Mouse (Mus musculus): ENCODE measurements around the gene Shbg. TPM values are rescaled to one million over a fixed set of nuclear protein-coding genes. Genes with fewer than 3 reads are reported as not detected.
"Not testable (repeated sequence)": the region's sequence is repeated elsewhere in the genome, so short reads cannot be mapped to it uniquely, and the experiment has no call there.

The Shbg gene
- polyA plus RNA-seq, 1 experiment from 2014 or later = not detected

- Histone ChIP-seq H3K4me2 (peak overlapping the region; percentile 79), H3K4me3 (peak overlapping the region; percentile 50), H3K27me3 (replicated peaks) (no peaks in the 10 kb centered on the region), H3K9ac (peak overlapping the region; percentile 63), H3K4me1 (peaks cover 11% of the 10 kb centered on the region), H3K36me3 (replicated peaks) (no peaks in the 10 kb centered on the region), H3K27ac (peak overlapping the region; percentile 82), H3K9me3 (no peaks in the 10 kb centered on the region)
- peak; percentile 56 for ATAC-seq (replicated peaks)
- WGBS = 47% methylated on average over 6 of the region's 6 CpGs
Measured at GRCm38 (mm10) chr11:69622406-69622805, 4.7 kb upstream of the Shbg start.

GRCm38 (mm10) chr11:69621571-69622268 lies 4.0 kb upstream of the Shbg start, which contains the start of gene Sat2:
Sat2 (plus strand) TSS chr11:69622024.
- peak; percentile 90 for ATAC-seq (replicated peaks)
- Histone ChIP-seq H3K27ac (peak within 1 kb of the TSS; percentile 82), H3K4me2 (peak within 1 kb of the TSS; percentile 79), H3K36me3 (replicated peaks) (no peaks in the 10 kb centered on the region), H3K4me1 (peaks cover 11% of the 10 kb centered on the region), H3K9ac (peak within 1 kb of the TSS; percentile 63), H3K4me3 (peak within 1 kb of the TSS; percentile 50), H3K27me3 (replicated peaks) (no peaks in the 10 kb centered on the region), H3K9me3 (no peaks in the 10 kb centered on the region)
- 0% methylated on average over 20 of the region's 20 CpGs for WGBS

GRCm38 (mm10) chr11:69620394-69621081 lies 2.8 kb upstream of the Shbg start:
- no peak overlapping the region for H3K9ac ChIP-seq
- H3K4me3 ChIP-seq = no peak overlapping the region
- 88% methylated on average over 7 of the region's 7 CpGs for WGBS
- no peak overlapping the region for H3K4me2 ChIP-seq
- H3K27ac ChIP-seq = no peak overlapping the region
- H3K9me3 ChIP-seq = no peaks in the 10 kb centered on the region
- H3K36me3 ChIP-seq (replicated peaks) = no peaks in the 10 kb centered on the region
- peaks cover 11% of the 10 kb centered on the region for H3K4me1 ChIP-seq
- H3K27me3 ChIP-seq (replicated peaks) = 0 out of 2 replicates have a peak, but pooled peaks cover under 1% of the 10 kb centered on the region
- ATAC-seq (replicated peaks) = no peak

- Histone ChIP-seq H3K4me1 (no peaks in the 10 kb centered on the region; the same call in 1 of the 2 replicates), H3K9me3 (no peaks in the 10 kb centered on the region), H3K27me3 (replicated peaks) (0 out of 2 replicates have a peak, but pooled peaks cover 3% of the 10 kb centered on the region), H3K9ac (no peak overlapping the region), H3K4me3 (no peak overlapping the region), H3K4me2 (no peak overlapping the region), H3K36me3 (replicated peaks) (no peaks in the 10 kb centered on the region), H3K27ac (no peak overlapping the region)
- 51% methylated on average over 10 of the region's 10 CpGs for WGBS
- ATAC-seq (replicated peaks) = no peak
Measured at GRCm38 (mm10) chr11:69616781-69617180, 924 bp downstream of the Shbg start.

- not testable (repeated sequence) for H3K9me3 ChIP-seq; H3K27me3 ChIP-seq (replicated peaks); H3K36me3 ChIP-seq (replicated peaks); H3K9ac ChIP-seq; ATAC-seq (replicated peaks); H3K4me1 ChIP-seq; H3K27ac ChIP-seq; H3K4me2 ChIP-seq; H3K4me3 ChIP-seq
- 58% methylated on average over 11 of the region's 11 CpGs for WGBS
Measured at GRCm38 (mm10) chr11:69614257-69614588, 3.5 kb downstream of the Shbg start.

GRCm38 (mm10) chr11:69613553-69614256 lies 4.0 kb downstream of the Shbg start:
- Histone ChIP-seq H3K9me3 (no peaks in the 10 kb centered on the region), H3K4me1 (no peaks in the 10 kb centered on the region), H3K27ac (no peak overlapping the region), H3K4me2 (no peak overlapping the region), H3K36me3 (replicated peaks) (no peaks in the 10 kb centered on the region), H3K9ac (no peak overlapping the region), H3K27me3 (replicated peaks) (0 out of 2 replicates have a peak, but pooled peaks cover 3% of the 10 kb centered on the region), H3K4me3 (no peak overlapping the region)
- 8% methylated on average over 19 of the region's 19 CpGs for WGBS
- no peak for ATAC-seq (replicated peaks)

- Histone ChIP-seq H3K4me1 (peaks cover 5% of the 10 kb centered on the region; the same call in 1 of the 2 replicates), H3K27ac (no peak overlapping the region), H3K36me3 (replicated peaks) (no peaks in the 10 kb centered on the region), H3K27me3 (replicated peaks) (0 out of 2 replicates have a peak, but pooled peaks cover 3% of the 10 kb centered on the region), H3K9ac (no peak overlapping the region), H3K9me3 (no peaks in the 10 kb centered on the region), H3K4me3 (no peak overlapping the region), H3K4me2 (no peak overlapping the region)
- no peak for ATAC-seq (replicated peaks)
- WGBS = 63% methylated on average over 4 of the region's 4 CpGs
Measured at GRCm38 (mm10) chr11:69610899-69611298, 6.8 kb downstream of the Shbg start.

GRCm38 (mm10) chr11:69609416-69609815 lies 8.3 kb downstream of the Shbg start:
- Histone ChIP-seq H3K9me3 (no peaks in the 10 kb centered on the region), H3K9ac (no peak overlapping the region), H3K36me3 (replicated peaks) (no peaks in the 10 kb centered on the region), H3K4me3 (no peak overlapping the region), H3K27ac (no peak overlapping the region), H3K27me3 (replicated peaks) (no peaks in the 10 kb centered on the region), H3K4me1 (peaks cover 10% of the 10 kb centered on the region), H3K4me2 (no peak overlapping the region)
- ATAC-seq (replicated peaks) = no peak
- 68% methylated on average over 7 of the region's 7 CpGs for WGBS

GRCm38 (mm10) chr11:69608525-69608924 lies 9.2 kb downstream of the Shbg start:
- 87% methylated on average over 3 of the region's 3 CpGs for WGBS
- Histone ChIP-seq H3K36me3 (replicated peaks) (no peaks in the 10 kb centered on the region), H3K4me3 (no peak overlapping the region), H3K9me3 (no peaks in the 10 kb centered on the region), H3K4me2 (no peak overlapping the region), H3K4me1 (peaks cover 19% of the 10 kb centered on the region), H3K27ac (no peak overlapping the region), H3K27me3 (replicated peaks) (no peaks in the 10 kb centered on the region), H3K9ac (no peak overlapping the region)
- ATAC-seq (replicated peaks) = no peak

GRCm38 (mm10) chr11:69606832-69607231 lies 10.9 kb downstream of the Shbg start:
- Histone ChIP-seq H3K27me3 (replicated peaks) (no peaks in the 10 kb centered on the region), H3K4me2 (no peak overlapping the region), H3K36me3 (replicated peaks) (no peaks in the 10 kb centered on the region), H3K4me1 (peaks cover 23% of the 10 kb centered on the region), H3K27ac (no peak overlapping the region), H3K4me3 (no peak overlapping the region), H3K9ac (no peak overlapping the region), H3K9me3 (no peaks in the 10 kb centered on the region)
- WGBS = 87% methylated on average over 2 of the region's 2 CpGs
- no peak for ATAC-seq (replicated peaks)

- H3K9me3 ChIP-seq = no peaks in the 10 kb centered on the region
- WGBS = 65% methylated on average over 2 of the region's 2 CpGs
- ATAC-seq (replicated peaks) = no peak
- H3K4me2 ChIP-seq = peak overlapping the region; percentile 90
- peak overlapping the region; percentile 81 for H3K27ac ChIP-seq
- H3K27me3 ChIP-seq (replicated peaks) = no peaks in the 10 kb centered on the region
- H3K4me3 ChIP-seq = peak overlapping the region; percentile 79
- H3K36me3 ChIP-seq (replicated peaks) = peaks cover 3% of the 10 kb centered on the region; the same call in 1 of the 2 replicates
- peaks cover 23% of the 10 kb centered on the region for H3K4me1 ChIP-seq
- no peak overlapping the region for H3K9ac ChIP-seq
Measured at GRCm38 (mm10) chr11:69606491-69606795, 11.3 kb downstream of the Shbg start.

GRCm38 (mm10) chr11:69605726-69606490 lies 11.8 kb downstream of the Shbg start, which contains the start of gene Atp1b2:
Atp1b2 (minus strand) TSS chr11:69605942.
- 2% methylated on average over 32 of the region's 32 CpGs for WGBS
- ATAC-seq (replicated peaks) = peak; percentile 93

More at GRCm38 (mm10) chr11:69605726-69606490, 11.8 kb downstream of the Shbg start, which contains the start of gene Atp1b2:
- Histone ChIP-seq H3K9me3 (no peaks in the 10 kb centered on the region), H3K36me3 (replicated peaks) (peaks cover 8% of the 10 kb centered on the region; the same call in 1 of the 2 replicates), H3K9ac (peak within 1 kb of the TSS; percentile 75), H3K27me3 (replicated peaks) (no peaks in the 10 kb centered on the region), H3K4me1 (peaks cover 23% of the 10 kb centered on the region), H3K4me2 (peak within 1 kb of the TSS; percentile 90), H3K27ac (peak within 1 kb of the TSS; percentile 81), H3K4me3 (peak within 1 kb of the TSS; percentile 79)
